Mouse (Mus musculus): ENCODE data around the gene Kpna3.

DNA sequence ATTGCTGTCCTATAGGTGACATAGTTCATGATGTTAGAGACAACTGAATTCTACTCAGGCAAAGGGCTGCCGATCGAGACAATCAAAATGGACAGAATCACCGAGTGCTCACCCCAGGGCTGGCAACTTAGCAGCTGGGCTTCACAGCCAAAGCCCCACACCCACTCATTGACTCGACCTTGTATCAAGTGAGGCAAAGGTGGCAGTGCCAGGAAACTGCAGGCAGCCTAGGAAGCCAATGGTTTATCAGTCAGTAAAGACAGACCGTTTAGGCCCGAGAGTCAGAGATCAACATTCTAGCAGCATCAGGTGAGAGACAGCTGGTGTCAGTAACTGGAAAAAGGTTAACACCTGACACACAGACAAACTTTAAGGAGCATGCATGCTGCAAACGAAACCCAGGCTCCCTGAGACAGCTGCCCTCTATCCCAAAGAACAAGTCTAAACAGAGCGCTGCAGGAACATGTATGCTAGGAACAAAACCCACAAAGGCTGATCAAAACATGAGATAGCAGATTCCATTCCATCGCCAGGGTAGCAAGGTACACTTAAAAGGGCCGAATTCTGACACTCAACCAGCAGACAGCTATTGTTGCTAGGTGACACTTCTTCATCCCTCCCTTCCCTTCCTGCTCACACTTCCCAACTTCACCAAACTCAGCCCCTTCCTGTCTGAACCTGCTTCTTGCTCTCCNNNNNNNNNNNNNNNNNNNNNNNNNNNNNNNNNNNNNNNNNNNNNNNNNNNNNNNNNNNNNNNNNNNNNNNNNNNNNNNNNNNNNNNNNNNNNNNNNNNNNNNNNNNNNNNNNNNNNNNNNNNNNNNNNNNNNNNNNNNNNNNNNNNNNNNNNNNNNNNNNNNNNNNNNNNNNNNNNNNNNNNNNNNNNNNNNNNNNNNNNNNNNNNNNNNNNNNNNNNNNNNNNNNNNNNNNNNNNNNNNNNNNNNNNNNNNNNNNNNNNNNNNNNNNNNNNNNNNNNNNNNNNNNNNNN lies 85.1 kb downstream of the Kpna3 start:
- TF ChIP-seq CTCF (IDR thresholded peaks at IDR 0.05; ENCODE audit: low read depth, low read length) (no peak), POLR2A (IDR thresholded peaks at IDR 0.05; ENCODE audit: insufficient read depth, low read length) (no peak)

Data from ES-Bruce4 (cell line).